Mouse (Mus musculus) MEL (cell line): ENCODE measurements at regions not wholly inside any gene's neighbourhood (a gene's known extent, or its start where the extent isn't known, plus 50 kb on each side); places are given as distances from the start of the nearest gene placed in this dataset.

Source experiments
- MXI1 ChIP-seq: IDR thresholded peaks from 2 replicates; pipeline ENCODE4 v1.6.1; 2011; ENCODE audit warnings: mild to moderate bottlenecking, low read depth, low read length, improper control_type of control experiment
- NRF1 ChIP-seq: IDR thresholded peaks from 2 replicates; pipeline ENCODE4 v1.6.1; 2014; ENCODE audit warnings: low read depth, mild to moderate bottlenecking, inconsistent platforms, low read length, improper control_type of control experiment, moderate library complexity; ENCODE audit not compliant: poor library complexity, insufficient read depth, severe bottlenecking
- USF1 ChIP-seq: IDR thresholded peaks from 2 replicates; pipeline ENCODE4 v1.6.1; 2014; ENCODE audit warnings: low read depth, mild to moderate bottlenecking, inconsistent platforms, low read length, improper control_type of control experiment, moderate library complexity
- ZMIZ1 ChIP-seq: IDR thresholded peaks from 2 replicates; pipeline ENCODE4 v1.6.1; 2012; ENCODE audit warnings: low read depth, mild to moderate bottlenecking, inconsistent platforms, low read length, improper control_type of control experiment, moderate library complexity

DNA sequence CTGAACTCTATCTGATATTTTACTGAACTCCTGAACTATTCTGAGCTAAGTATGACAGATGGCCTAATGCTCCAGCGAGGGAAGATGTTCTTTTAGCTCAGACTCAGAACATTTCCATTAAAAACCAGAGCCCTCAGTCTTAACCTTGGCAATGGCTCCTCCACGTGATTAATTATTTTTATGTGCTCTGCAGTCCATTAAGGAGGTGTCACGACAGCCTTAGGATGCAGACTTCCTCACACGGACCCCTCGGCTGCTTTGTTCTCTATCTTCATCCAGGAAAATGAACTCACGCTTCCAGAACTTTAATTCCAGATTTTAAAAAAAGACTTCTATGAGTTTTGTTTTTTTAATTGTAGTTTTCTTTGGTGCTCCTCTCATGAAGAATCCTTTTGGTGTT, 57.5 kb downstream of the Pou4f1 start:
- TF ChIP-seq NRF1, result no peak
- TF ChIP-seq MXI1, result no peak
- TF ChIP-seq ZMIZ1, result no peak
- TF ChIP-seq USF1, result no peak
